Mouse (Mus musculus): ENCODE measurements around the gene Mylk. TPM values are rescaled to one million over a fixed set of nuclear protein-coding genes. Genes with fewer than 3 reads are reported as not detected.

The Mylk gene
- polyA plus RNA-seq, 1 experiment, result 6.3 TPM

DNA sequence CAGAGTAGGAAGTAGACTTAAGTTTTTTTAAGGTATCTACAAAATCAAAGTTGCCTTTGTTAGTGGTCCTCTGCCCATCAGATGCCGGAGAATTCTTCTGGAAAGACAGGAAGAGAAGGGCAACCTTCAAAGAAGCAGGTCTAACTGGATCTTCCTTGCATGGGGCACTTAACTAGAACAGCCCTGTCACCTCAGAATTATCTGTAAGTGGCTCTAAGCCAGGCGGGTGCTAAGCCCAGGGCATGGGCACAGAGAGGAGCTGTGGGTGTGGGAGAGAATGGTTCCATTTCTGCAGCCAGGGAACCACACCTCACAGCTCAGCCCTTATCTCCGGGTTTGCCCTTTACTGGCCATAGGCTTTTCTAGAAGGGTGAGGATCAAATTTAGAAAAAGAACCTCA lies 246.4 kb downstream of the Mylk start:
- no peak for DNase-seq
- H3K27me3 ChIP-seq (ENCODE audit: control insufficient read depth, insufficient read depth, low read length), result no peaks in the 10 kb centered on the region
- TF ChIP-seq CTCF (IDR thresholded peaks at IDR 0.05; ENCODE audit: borderline replicate concordance, insufficient read depth, low read depth, low read length), result no peak
- TF ChIP-seq POLR2A (IDR thresholded peaks at IDR 0.05; ENCODE audit: borderline replicate concordance, insufficient read depth, low read length), result no peak
- WGBS, result 87% methylated on average over 3 of the region's 3 CpGs
- no peak overlapping the region for H3K27ac ChIP-seq (ENCODE audit: insufficient read depth, low read length)
- no peaks in the 10 kb centered on the region for H3K4me1 ChIP-seq (ENCODE audit: control insufficient read depth, insufficient read depth, low read length)
- no peak overlapping the region for H3K4me3 ChIP-seq (replicated peaks; ENCODE audit: insufficient read depth, low read depth, low read length)

DNA sequence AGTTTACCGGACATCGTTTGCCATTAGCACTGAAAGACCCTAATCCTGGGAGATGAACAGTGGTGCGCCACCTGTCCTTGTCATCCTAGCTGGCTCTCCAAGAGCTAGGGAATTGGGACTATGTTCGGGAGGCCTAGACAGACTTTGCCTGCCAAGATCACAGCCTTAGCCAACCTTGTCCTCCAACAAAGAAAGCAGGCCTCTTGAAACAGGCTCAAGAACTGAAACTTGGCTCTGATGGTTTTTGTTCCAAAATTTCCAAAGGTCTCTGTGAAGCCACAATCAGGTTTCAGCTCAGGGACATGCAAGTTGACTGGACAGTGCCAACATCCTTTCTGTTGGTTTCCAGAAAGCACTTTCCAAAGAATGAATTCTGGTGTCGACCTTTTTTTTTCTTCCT lies 247.8 kb downstream of the Mylk start:
- H3K4me1 ChIP-seq (ENCODE audit: control insufficient read depth, insufficient read depth, low read length), result no peaks in the 10 kb centered on the region; the same call in 1 of the 2 replicates
- TF ChIP-seq POLR2A (IDR thresholded peaks at IDR 0.05; ENCODE audit: borderline replicate concordance, insufficient read depth, low read length) (no peak), CTCF (IDR thresholded peaks at IDR 0.05; ENCODE audit: borderline replicate concordance, insufficient read depth, low read depth, low read length) (no peak)
- peak in 1 of 2 experiments; percentile 20 for DNase-seq
- WGBS, result 66% methylated on average over 5 of the region's 5 CpGs
- H3K27me3 ChIP-seq (ENCODE audit: control insufficient read depth, insufficient read depth, low read length), result no peaks in the 10 kb centered on the region
- no peak overlapping the region for H3K27ac ChIP-seq (ENCODE audit: insufficient read depth, low read length)
- H3K4me3 ChIP-seq (replicated peaks; ENCODE audit: insufficient read depth, low read depth, low read length), result no peak overlapping the region

DNA sequence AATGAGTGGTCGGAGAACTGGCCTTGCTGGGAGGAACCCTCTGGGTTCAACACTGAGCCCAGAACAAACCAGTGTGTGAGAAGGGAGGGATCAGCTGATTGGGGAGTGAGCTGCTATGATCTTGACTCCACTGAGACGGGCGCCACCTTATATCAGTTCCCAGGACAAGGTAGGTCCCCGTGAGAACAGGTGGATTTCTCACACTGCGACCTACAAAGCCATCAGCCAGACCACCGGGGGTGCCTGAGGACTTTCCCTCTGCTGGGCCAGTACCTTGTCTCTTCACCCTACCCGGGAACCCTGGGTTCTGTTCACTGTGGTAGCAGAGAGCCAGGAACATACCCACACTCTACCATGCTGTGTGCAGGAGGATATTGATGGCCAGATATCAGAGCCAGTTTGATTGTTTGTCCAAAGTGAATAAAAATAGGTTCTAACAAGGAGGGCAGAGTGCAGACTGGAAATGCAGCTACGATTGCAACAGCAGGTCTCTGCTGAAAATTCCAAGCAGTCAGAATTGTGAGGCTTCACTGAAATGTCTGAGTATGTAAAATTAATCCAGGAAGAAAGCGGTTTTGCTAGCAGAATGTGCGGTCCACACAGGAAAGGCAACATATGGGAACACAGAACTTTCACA lies 248.8 kb downstream of the Mylk start:
- no peak for TF ChIP-seq POLR2A (IDR thresholded peaks at IDR 0.05; ENCODE audit: borderline replicate concordance, insufficient read depth, low read length)
- no peak for TF ChIP-seq CTCF (IDR thresholded peaks at IDR 0.05; ENCODE audit: borderline replicate concordance, insufficient read depth, low read depth, low read length)
- DNase-seq, result no peak
- 92% methylated on average over 10 of the region's 10 CpGs for WGBS
- H3K27me3 ChIP-seq (ENCODE audit: control insufficient read depth, insufficient read depth, low read length), result no peaks in the 10 kb centered on the region
- no peaks in the 10 kb centered on the region; the same call in 1 of the 2 replicates for H3K4me1 ChIP-seq (ENCODE audit: control insufficient read depth, insufficient read depth, low read length)
- no peak overlapping the region for H3K4me3 ChIP-seq (replicated peaks; ENCODE audit: insufficient read depth, low read depth, low read length)
- H3K27ac ChIP-seq (ENCODE audit: insufficient read depth, low read length), result no peak overlapping the region

DNA sequence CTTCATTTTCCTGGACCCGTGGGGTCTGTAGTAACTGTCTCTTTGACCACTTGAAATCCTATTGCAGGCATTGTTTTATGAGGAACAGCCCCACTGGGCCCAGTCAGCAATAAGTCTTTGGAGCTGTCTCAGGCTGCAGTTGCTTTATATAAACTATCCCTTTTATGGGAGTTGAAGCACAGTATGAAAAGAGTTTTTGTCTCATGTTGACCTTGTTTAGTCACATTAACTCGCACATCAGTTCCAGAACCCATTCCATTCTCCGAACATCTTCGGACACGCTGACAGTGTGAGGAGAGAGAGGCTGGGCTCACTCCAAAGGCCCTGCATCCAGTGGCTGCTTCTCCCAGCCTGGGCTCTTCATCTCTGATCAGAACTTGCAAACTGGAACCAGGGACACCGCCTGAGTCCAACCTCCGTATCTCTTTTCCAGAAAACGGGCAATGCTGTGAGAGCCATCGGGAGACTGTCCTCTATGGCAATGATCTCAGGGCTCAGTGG lies 249.7 kb downstream of the Mylk start:
- 84% methylated on average over 9 of the region's 9 CpGs for WGBS
- no peak for DNase-seq
- H3K27ac ChIP-seq (ENCODE audit: insufficient read depth, low read length), result no peak overlapping the region

DNA sequence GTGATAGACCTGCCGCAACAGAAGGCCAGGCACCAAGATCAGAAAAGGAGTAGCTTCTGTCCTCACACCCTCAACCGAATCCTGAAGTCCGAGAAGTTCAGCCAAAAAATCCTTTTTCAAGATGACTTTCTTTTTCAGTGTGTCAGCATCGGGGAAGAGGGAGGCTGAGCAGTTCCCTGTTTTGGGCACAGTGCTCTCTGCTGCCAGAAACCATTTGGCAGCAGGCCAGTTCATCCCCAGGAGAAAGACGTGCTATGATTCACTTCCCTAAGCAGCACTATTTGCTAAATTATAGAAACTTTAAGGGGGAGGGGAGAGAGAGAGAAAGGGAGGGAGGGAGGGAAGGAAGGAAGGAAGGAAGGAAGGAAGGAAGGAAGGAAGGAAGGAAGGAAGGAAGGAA lies 251.1 kb downstream of the Mylk start:
- TF ChIP-seq POLR2A (IDR thresholded peaks at IDR 0.05; ENCODE audit: borderline replicate concordance, insufficient read depth, low read length) (no peak), CTCF (IDR thresholded peaks at IDR 0.05; ENCODE audit: borderline replicate concordance, insufficient read depth, low read depth, low read length) (no peak)
- peak; percentile 40 to 58 for DNase-seq
- Histone ChIP-seq H3K27ac (ENCODE audit: insufficient read depth, low read length) (no peak overlapping the region), H3K4me3 (replicated peaks; ENCODE audit: insufficient read depth, low read depth, low read length) (no peak overlapping the region), H3K27me3 (ENCODE audit: control insufficient read depth, insufficient read depth, low read length) (no peaks in the 10 kb centered on the region), H3K4me1 (ENCODE audit: control insufficient read depth, insufficient read depth, low read length) (no peaks in the 10 kb centered on the region; the same call in 1 of the 2 replicates)
- 14% methylated on average over 5 of the region's 5 CpGs for WGBS

More for the DNA sequence above, 249.7 kb downstream of the Mylk start:
- Histone ChIP-seq H3K27me3 (ENCODE audit: control insufficient read depth, insufficient read depth, low read length) (no peaks in the 10 kb centered on the region), H3K4me3 (replicated peaks; ENCODE audit: insufficient read depth, low read depth, low read length) (no peak overlapping the region), H3K4me1 (ENCODE audit: control insufficient read depth, insufficient read depth, low read length) (no peaks in the 10 kb centered on the region; the same call in 1 of the 2 replicates)
- TF ChIP-seq POLR2A (IDR thresholded peaks at IDR 0.05; ENCODE audit: borderline replicate concordance, insufficient read depth, low read length), result no peak
- TF ChIP-seq CTCF (IDR thresholded peaks at IDR 0.05; ENCODE audit: borderline replicate concordance, insufficient read depth, low read depth, low read length), result no peak

DNA sequence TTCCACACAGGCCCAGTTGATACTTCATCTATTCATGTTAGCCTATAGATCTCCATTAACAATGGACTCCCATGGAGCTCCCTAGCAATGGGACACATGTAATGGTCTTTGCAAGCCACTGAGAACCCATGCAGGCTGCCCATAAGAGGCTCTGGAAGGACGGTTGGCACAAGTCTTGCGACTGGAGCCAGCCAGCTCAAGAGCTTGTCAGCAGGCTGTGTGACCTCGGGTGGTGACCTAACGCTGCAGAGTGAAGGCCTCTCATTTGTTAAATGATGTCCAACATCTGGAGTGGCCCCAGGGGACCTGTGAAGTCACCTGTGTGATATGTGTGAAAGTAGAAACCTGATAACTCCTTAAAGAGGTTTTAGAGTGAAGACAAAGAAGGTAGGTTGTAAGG lies 252.0 kb downstream of the Mylk start:
- H3K27ac ChIP-seq (ENCODE audit: insufficient read depth, low read length), result no peak overlapping the region
- H3K27me3 ChIP-seq (ENCODE audit: control insufficient read depth, insufficient read depth, low read length), result no peaks in the 10 kb centered on the region
- H3K4me3 ChIP-seq (replicated peaks; ENCODE audit: insufficient read depth, low read depth, low read length), result no peak overlapping the region
- no peak for DNase-seq
- TF ChIP-seq POLR2A (IDR thresholded peaks at IDR 0.05; ENCODE audit: borderline replicate concordance, insufficient read depth, low read length) (no peak), CTCF (IDR thresholded peaks at IDR 0.05; ENCODE audit: borderline replicate concordance, insufficient read depth, low read depth, low read length) (no peak)
- no peaks in the 10 kb centered on the region; the same call in 1 of the 2 replicates for H3K4me1 ChIP-seq (ENCODE audit: control insufficient read depth, insufficient read depth, low read length)
- WGBS, result 61% methylated on average over 4 of the region's 4 CpGs

DNA sequence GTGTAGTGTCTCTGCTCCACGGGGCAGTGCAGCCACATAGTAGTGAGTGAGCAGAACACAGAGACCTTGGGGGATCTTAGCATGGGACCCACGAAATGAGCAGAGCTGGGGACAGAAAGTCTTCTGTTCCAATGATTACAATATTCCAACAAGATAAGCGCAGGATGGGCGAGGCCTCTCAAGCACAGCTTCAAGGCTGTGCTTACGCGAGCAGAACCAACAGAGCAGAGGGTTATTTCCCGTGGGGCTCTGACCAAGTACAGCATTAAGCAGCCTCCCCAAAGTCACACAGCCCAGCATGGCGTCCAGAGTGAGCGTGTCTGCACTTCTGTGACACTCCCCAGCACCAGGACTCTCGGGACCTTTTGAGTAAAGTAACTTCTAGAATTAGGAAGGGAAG lies 252.6 kb downstream of the Mylk start:
- H3K27me3 ChIP-seq (ENCODE audit: control insufficient read depth, insufficient read depth, low read length), result no peaks in the 10 kb centered on the region
- no peaks in the 10 kb centered on the region; the same call in 1 of the 2 replicates for H3K4me1 ChIP-seq (ENCODE audit: control insufficient read depth, insufficient read depth, low read length)
- DNase-seq, result no peak
- no peak overlapping the region for H3K4me3 ChIP-seq (replicated peaks; ENCODE audit: insufficient read depth, low read depth, low read length)
- no peak overlapping the region for H3K27ac ChIP-seq (ENCODE audit: insufficient read depth, low read length)
- TF ChIP-seq CTCF (IDR thresholded peaks at IDR 0.05; ENCODE audit: borderline replicate concordance, insufficient read depth, low read depth, low read length), result no peak
- TF ChIP-seq POLR2A (IDR thresholded peaks at IDR 0.05; ENCODE audit: borderline replicate concordance, insufficient read depth, low read length), result no peak
- 82% methylated on average over 10 of the region's 10 CpGs for WGBS

DNA sequence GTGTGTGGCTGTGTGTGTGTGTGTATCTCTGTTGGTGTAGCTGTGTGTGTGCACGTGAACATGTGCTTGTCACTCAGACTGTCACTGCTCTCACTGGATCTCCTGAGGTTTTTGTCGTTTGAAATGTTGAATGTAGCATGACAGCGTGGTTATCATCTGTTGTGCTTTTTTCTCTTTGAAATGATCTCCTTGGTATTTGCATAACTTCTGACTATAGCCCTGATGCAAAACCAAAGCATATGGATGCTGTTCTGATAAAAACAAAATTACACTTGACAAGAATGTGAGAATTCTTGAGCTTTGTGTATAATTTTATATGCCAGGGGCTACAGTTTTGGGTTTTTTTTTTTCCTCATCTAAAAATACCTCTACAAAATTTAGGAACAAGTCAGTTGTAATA lies 254.0 kb downstream of the Mylk start:
- no peaks in the 10 kb centered on the region for H3K27me3 ChIP-seq (ENCODE audit: control insufficient read depth, insufficient read depth, low read length)
- H3K4me3 ChIP-seq (replicated peaks; ENCODE audit: insufficient read depth, low read depth, low read length), result no peak overlapping the region
- no peak for DNase-seq
- H3K4me1 ChIP-seq (ENCODE audit: control insufficient read depth, insufficient read depth, low read length), result no peaks in the 10 kb centered on the region; the same call in 1 of the 2 replicates
- 76% methylated on average over 3 of the region's 3 CpGs for WGBS
- H3K27ac ChIP-seq (ENCODE audit: insufficient read depth, low read length), result no peak overlapping the region
- TF ChIP-seq CTCF (IDR thresholded peaks at IDR 0.05; ENCODE audit: borderline replicate concordance, insufficient read depth, low read depth, low read length) (no peak), POLR2A (IDR thresholded peaks at IDR 0.05; ENCODE audit: borderline replicate concordance, insufficient read depth, low read length) (no peak)

All from cerebellum, adult 2 months (tissue).